Mouse (Mus musculus) liver, adult 2 months (tissue): Measurements from ENCODE around the gene Gm20604.

Experiments used
- CTCF ChIP-seq: fragments of 200-500 bp; IDR thresholded peaks from 2 replicates; pipeline ENCODE4 v1.5.1; 2011; ENCODE audit warnings: low read depth, low read length, control low read depth
- POLR2A ChIP-seq: fragments of 200-500 bp; IDR thresholded peaks from 2 replicates; pipeline ENCODE4 v1.6.1; 2011; ENCODE audit warnings: low read length, control low read depth; ENCODE audit not compliant: insufficient read depth; ENCODE audit errors: extremely low read depth

- TF ChIP-seq CTCF (no peak), POLR2A (no peak)
These were observed 61.7 kb downstream of the Gm20604 start for GRCm38 (mm10) chr12:102696635-102697354.
